Mouse (Mus musculus) heart, postnatal 0 days (tissue): ENCODE measurements around the gene Hlx. TPM values are rescaled to one million over a fixed set of nuclear protein-coding genes. Genes with fewer than 3 reads are reported as not detected.

Experiments
- ATAC-seq: fragments of 200-750 bp; cut with Nextera tagmentation; 2 replicates; pipeline ENCODE4 v1.8.0; 2017; ENCODE audit warnings: low read depth, moderate number of reproducible peaks, moderate library complexity; ENCODE audit not compliant: insufficient read depth
- DNase-seq: peaks from one replicate; pipeline ENCODE4 v3.0.0-alpha.2; 2016; ENCODE audit warnings: low spot score
- H3K27ac ChIP-seq: fragments of 300-500 bp; sonication (generic); 2 replicates; pipeline ENCODE4 v1.5.1; 2014; ENCODE audit warnings: low read depth, mild to moderate bottlenecking
- H3K27me3 ChIP-seq: fragments of 300-500 bp; sonication (generic); 2 replicates; pipeline ENCODE4 v1.6.1; 2014; ENCODE audit warnings: low read length, mixed read lengths; ENCODE audit not compliant: control insufficient read depth, insufficient read depth
- H3K36me3 ChIP-seq: fragments of 300-500 bp; sonication (generic); replicated peaks from 2 replicates; pipeline ENCODE4 v1.6.1; 2014; ENCODE audit warnings: low read length, mixed read lengths; ENCODE audit not compliant: control insufficient read depth, insufficient read depth
- H3K4me1 ChIP-seq: fragments of 300-500 bp; sonication (generic); 2 replicates; pipeline ENCODE4 v1.6.1; 2014; ENCODE audit warnings: antibody characterized with exemption; ENCODE audit not compliant: control insufficient read depth, insufficient read depth
- H3K4me2 ChIP-seq: fragments of 300-500 bp; sonication (generic); 2 replicates; pipeline ENCODE4 v1.6.1; 2014; ENCODE audit warnings: low read depth, mild to moderate bottlenecking, low read length, moderate library complexity
- H3K4me3 ChIP-seq: fragments of 300-500 bp; sonication (generic); 2 replicates; pipeline ENCODE4 v1.5.1; 2014; ENCODE audit warnings: low read depth, low read length
- H3K9ac ChIP-seq: fragments of 300-500 bp; sonication (generic); replicated peaks from 2 replicates; pipeline ENCODE4 v1.6.1; 2014; ENCODE audit warnings: low read depth, low read length, mixed read lengths
- H3K9me3 ChIP-seq: fragments of 300-500 bp; sonication (generic); replicated peaks from 2 replicates; pipeline ENCODE4 v1.6.1; 2016; ENCODE audit warnings: low read length; ENCODE audit not compliant: control insufficient read depth
- CTCF ChIP-seq: IDR thresholded peaks from 2 replicates; pipeline ENCODE4 v1.5.1; 2016; ENCODE audit warnings: antibody characterized with exemption, control low read depth, low read depth
- EP300 ChIP-seq: IDR thresholded peaks from 2 replicates; pipeline ENCODE4 v1.6.1; 2016; ENCODE audit warnings: antibody characterized with exemption, low read depth
- WGBS: fragments of 180-500 bp; shearing (Covaris S2); extraction: QIAGEN DNeasy Blood & Tissue Kit; methylation state at CpG from one replicate; pipeline ENCODE4 v1.1.7; 2014; 5-methylcytosine and 5-hydroxymethylcytosine counted together
- polyA plus RNA-seq: library from polyadenylated mRNA; unstranded; fragments of >200 nt; fragmentation: Nextera tagmentation; extraction: Ambion mirVana; gene quantifications from 2 replicates; pipeline ENCODE4 v1.2.1, GENCODE M21; 2015
- total RNA-seq: library from RNA; depleted of rRNA; stranded (reverse); fragments of >200 nt; gene quantifications from 2 replicates; pipeline ENCODE4 v1.2.3, GENCODE M21; 2014; ENCODE audit warnings: low replicate concordance; rRNA removed

Hlx gene
- total RNA-seq (7.0 and 14.0 TPM in 2 replicates), polyA plus RNA-seq (8.1 and 10.0 TPM in 2 replicates)

GRCm38 (mm10) chr1:184732556-184733049 is at the start of gene Hlx:
Gene Hlx (minus strand): TSS chr1:184732619.
- Histone ChIP-seq H3K4me1 (peaks cover 3% of the 10 kb centered on the region; the same call in 1 of the 2 replicates), H3K27ac (peak within 1 kb of the TSS; percentile 79), H3K9me3 (no peaks in the 10 kb centered on the region), H3K4me3 (peak within 1 kb of the TSS; percentile 66), H3K27me3 (peaks cover 84% of the 10 kb centered on the region), H3K36me3 (0 out of 2 replicates have a peak, but pooled peaks cover under 1% of the 10 kb centered on the region), H3K4me2 (peak within 1 kb of the TSS; percentile 86), H3K9ac (peak within 1 kb of the TSS; percentile 69)
- ATAC-seq (peak; percentile 85), DNase-seq (peak; percentile 67)
- TF ChIP-seq CTCF = no peak
- no peak for TF ChIP-seq EP300
- under 1% methylated on average over 32 of the region's 32 CpGs for WGBS

- no peak overlapping the region for H3K9ac ChIP-seq
- 45% methylated on average over 14 of the region's 14 CpGs for WGBS
- no peaks in the 10 kb centered on the region for H3K36me3 ChIP-seq
- no peaks in the 10 kb centered on the region for H3K9me3 ChIP-seq
- TF ChIP-seq CTCF = no peak
- TF ChIP-seq EP300 = no peak
- no peaks in the 10 kb centered on the region for H3K27me3 ChIP-seq
- no peak overlapping the region for H3K4me2 ChIP-seq
- H3K27ac ChIP-seq = no peak overlapping the region
- H3K4me1 ChIP-seq = no peaks in the 10 kb centered on the region
- ATAC-seq (no peak), DNase-seq (no peak)
- no peak overlapping the region for H3K4me3 ChIP-seq
Observed at GRCm38 (mm10) chr1:184782161-184782513, 49.7 kb upstream of the Hlx start.

- Histone ChIP-seq H3K4me3 (no peak overlapping the region), H3K9me3 (no peaks in the 10 kb centered on the region), H3K4me2 (no peak overlapping the region), H3K4me1 (no peaks in the 10 kb centered on the region), H3K27ac (no peak overlapping the region), H3K9ac (no peak overlapping the region), H3K36me3 (no peaks in the 10 kb centered on the region), H3K27me3 (no peaks in the 10 kb centered on the region)
- 60% methylated on average over 10 of the region's 10 CpGs for WGBS
- TF ChIP-seq CTCF (no peak), EP300 (no peak)
- ATAC-seq = no peak
- DNase-seq = no peak
Observed at GRCm38 (mm10) chr1:184781286-184782160, 49.1 kb upstream of the Hlx start.

GRCm38 (mm10) chr1:184778157-184778556 is 45.7 kb upstream of the Hlx start:
- Histone ChIP-seq H3K4me3 (no peak overlapping the region), H3K9me3 (no peaks in the 10 kb centered on the region), H3K4me1 (no peaks in the 10 kb centered on the region), H3K9ac (no peak overlapping the region), H3K27me3 (no peaks in the 10 kb centered on the region), H3K4me2 (no peak overlapping the region), H3K36me3 (no peaks in the 10 kb centered on the region), H3K27ac (no peak overlapping the region)
- no peak for DNase-seq
- no peak for TF ChIP-seq CTCF
- TF ChIP-seq EP300 = no peak
- no peak for ATAC-seq
- WGBS = 85% methylated on average over 6 of the region's 6 CpGs

- no peak overlapping the region for H3K27ac ChIP-seq
- H3K36me3 ChIP-seq = no peaks in the 10 kb centered on the region
- TF ChIP-seq EP300 (no peak), CTCF (no peak; the same call in 1 of the 2 replicates)
- H3K9me3 ChIP-seq = no peaks in the 10 kb centered on the region
- no peak overlapping the region for H3K4me2 ChIP-seq
- no peak for ATAC-seq
- WGBS = 33% methylated on average over 22 of the region's 22 CpGs
- no peak overlapping the region for H3K9ac ChIP-seq
- H3K27me3 ChIP-seq = no peaks in the 10 kb centered on the region
- no peaks in the 10 kb centered on the region for H3K4me1 ChIP-seq
- no peak overlapping the region for H3K4me3 ChIP-seq
- no peak for DNase-seq
Observed at GRCm38 (mm10) chr1:184777061-184777795, 44.8 kb upstream of the Hlx start.
